Mouse (Mus musculus) erythroblast, embryonic 14.5 days (primary cell): Measurements from ENCODE around the gene Pdcl2. TPM values are rescaled to one million over a fixed set of nuclear protein-coding genes. Genes with fewer than 3 reads are reported as not detected.

Experiments used
- H3K27me3 ChIP-seq: 2 replicates; pipeline ENCODE4 v1.6.1; 2012; ENCODE audit warnings: inconsistent platforms; ENCODE audit not compliant: control insufficient read depth
- H3K36me3 ChIP-seq: 2 replicates; pipeline ENCODE4 v1.6.1; 2012; ENCODE audit warnings: mild to moderate bottlenecking, inconsistent platforms; ENCODE audit not compliant: control insufficient read depth
- H3K4me1 ChIP-seq: 2 replicates; pipeline ENCODE4 v1.6.1; 2012; ENCODE audit warnings: inconsistent platforms; ENCODE audit not compliant: control insufficient read depth
- H3K4me3 ChIP-seq: replicated peaks from 2 replicates; pipeline ENCODE3; 2012; ENCODE audit warnings: moderate library complexity, mild to moderate bottlenecking, inconsistent platforms
- H3K9me3 ChIP-seq: 2 replicates; pipeline ENCODE4 v1.6.1; 2012; ENCODE audit warnings: low read length, inconsistent platforms, mixed read lengths; ENCODE audit not compliant: control insufficient read depth
- GATA1 ChIP-seq: IDR thresholded peaks from 2 replicates; pipeline ENCODE4 v1.6.1; 2012; ENCODE audit warnings: low read length, inconsistent platforms, mixed read lengths
- TAL1 ChIP-seq: IDR thresholded peaks from 3 replicates; pipeline ENCODE4 v1.6.1; 2012; ENCODE audit warnings: low read length, inconsistent platforms, mixed read lengths
- polyA plus RNA-seq: library from polyadenylated mRNA; stranded (reverse); fragments of >175 nt; gene quantifications from 2 replicates; pipeline ENCODE4 v1.2.3, GENCODE M21; 2012

Pdcl2 gene
- polyA plus RNA-seq, 1 experiment = not detected

- no peak for TF ChIP-seq GATA1
- no peak for TF ChIP-seq TAL1
- no peaks in the 10 kb centered on the region; the same call in 1 of the 2 replicates for H3K36me3 ChIP-seq
- H3K4me3 ChIP-seq = no peak overlapping the region
- no peaks in the 10 kb centered on the region for H3K27me3 ChIP-seq
- H3K4me1 ChIP-seq = no peaks in the 10 kb centered on the region
- H3K9me3 ChIP-seq = no peaks in the 10 kb centered on the region
Observed at GRCm38 (mm10) chr5:76274977-76275376, 56.0 kb downstream of the Pdcl2 start.

Other genes with a start within 250 kb of the Pdcl2 start
- 4.1 and 4.6 TPM in 2 replicates for gene Srd5a3, start 190.9 kb downstream of the Pdcl2 start, polyA plus RNA-seq
- gene Tmem165, start 147.3 kb downstream of the Pdcl2 start, polyA plus RNA-seq = 4.0 and 4.6 TPM in 2 replicates
- gene Clock, start 26.4 kb downstream of the Pdcl2 start, polyA plus RNA-seq = 0.01 and 0.04 TPM in 2 replicates
- not detected in 2 replicates for gene Nmu, start 32.6 kb upstream of the Pdcl2 start, polyA plus RNA-seq
- gene Gm7271, start 152.9 kb upstream of the Pdcl2 start, polyA plus RNA-seq = not detected in 2 replicates
- 0.30 and 0.31 TPM in 2 replicates for gene Exoc1, start 198.2 kb upstream of the Pdcl2 start, polyA plus RNA-seq